Mouse (Mus musculus): ENCODE data around the gene Ampd2. TPM values are rescaled to one million over a fixed set of nuclear protein-coding genes. Genes with fewer than 3 reads are reported as not detected.

The Ampd2 gene
- polyA plus RNA-seq, 1 experiment from 2014 or later = 64.3 TPM

- Histone ChIP-seq H3K4me2 (ENCODE audit: low read length) (no peak overlapping the region), H3K27ac (ENCODE audit: low read length) (no peak overlapping the region), H3K4me3 (replicated peaks; ENCODE audit: low read length) (no peak overlapping the region), H3K36me3 (ENCODE audit: control insufficient read depth, insufficient read depth) (no peaks in the 10 kb centered on the region), H3K4me1 (replicated peaks; ENCODE audit: control insufficient read depth, insufficient read depth, low read length) (no peaks in the 10 kb centered on the region), H3K9ac (replicated peaks; ENCODE audit: low read depth, low read length) (no peak overlapping the region), H3K27me3 (replicated peaks; ENCODE audit: control insufficient read depth, insufficient read depth, low read length) (no peaks in the 10 kb centered on the region), H3K9me3 (ENCODE audit: control insufficient read depth, low read length) (no peaks in the 10 kb centered on the region)
- no peak for ATAC-seq
- 74% methylated on average over 5 of the region's 5 CpGs for WGBS
Observed at GRCm38 (mm10) chr3:108033156-108033555, 53.3 kb downstream of the Ampd2 start.

- H3K9me3 ChIP-seq (ENCODE audit: control insufficient read depth, low read length) = no peaks in the 10 kb centered on the region
- ATAC-seq = no peak
- H3K4me1 ChIP-seq (replicated peaks; ENCODE audit: control insufficient read depth, insufficient read depth, low read length) = no peaks in the 10 kb centered on the region
- no peak overlapping the region for H3K4me2 ChIP-seq (ENCODE audit: low read length)
- no peak overlapping the region for H3K9ac ChIP-seq (replicated peaks; ENCODE audit: low read depth, low read length)
- H3K4me3 ChIP-seq (replicated peaks; ENCODE audit: low read length) = no peak overlapping the region
- no peaks in the 10 kb centered on the region for H3K27me3 ChIP-seq (replicated peaks; ENCODE audit: control insufficient read depth, insufficient read depth, low read length)
- H3K27ac ChIP-seq (ENCODE audit: low read length) = no peak overlapping the region
- H3K36me3 ChIP-seq (ENCODE audit: control insufficient read depth, insufficient read depth) = no peaks in the 10 kb centered on the region
Observed at GRCm38 (mm10) chr3:108032113-108032512, 54.3 kb downstream of the Ampd2 start.

GRCm38 (mm10) chr3:108028641-108029365 lies 57.6 kb downstream of the Ampd2 start:
- Histone ChIP-seq H3K4me2 (ENCODE audit: low read length) (no peak overlapping the region), H3K27ac (ENCODE audit: low read length) (no peak overlapping the region), H3K4me3 (replicated peaks; ENCODE audit: low read length) (no peak overlapping the region), H3K9ac (replicated peaks; ENCODE audit: low read depth, low read length) (no peak overlapping the region), H3K27me3 (replicated peaks; ENCODE audit: control insufficient read depth, insufficient read depth, low read length) (no peaks in the 10 kb centered on the region), H3K36me3 (ENCODE audit: control insufficient read depth, insufficient read depth) (no peaks in the 10 kb centered on the region), H3K9me3 (ENCODE audit: control insufficient read depth, low read length) (no peaks in the 10 kb centered on the region), H3K4me1 (replicated peaks; ENCODE audit: control insufficient read depth, insufficient read depth, low read length) (no peaks in the 10 kb centered on the region)
- no peak for ATAC-seq
- WGBS = 59% methylated on average over 4 of the region's 4 CpGs

GRCm38 (mm10) chr3:108026597-108026996 lies 59.9 kb downstream of the Ampd2 start:
- H3K4me1 ChIP-seq (replicated peaks; ENCODE audit: control insufficient read depth, insufficient read depth, low read length) = no peaks in the 10 kb centered on the region
- H3K4me2 ChIP-seq (ENCODE audit: low read length) = no peak overlapping the region
- no peak for ATAC-seq
- H3K4me3 ChIP-seq (replicated peaks; ENCODE audit: low read length) = no peak overlapping the region
- 68% methylated on average over 1 of the region's 1 CpGs for WGBS
- no peaks in the 10 kb centered on the region for H3K36me3 ChIP-seq (ENCODE audit: control insufficient read depth, insufficient read depth)
- H3K27me3 ChIP-seq (replicated peaks; ENCODE audit: control insufficient read depth, insufficient read depth, low read length) = no peaks in the 10 kb centered on the region
- no peak overlapping the region for H3K9ac ChIP-seq (replicated peaks; ENCODE audit: low read depth, low read length)
- no peaks in the 10 kb centered on the region for H3K9me3 ChIP-seq (ENCODE audit: control insufficient read depth, low read length)
- no peak overlapping the region for H3K27ac ChIP-seq (ENCODE audit: low read length)

- H3K27me3 ChIP-seq (replicated peaks; ENCODE audit: control insufficient read depth, insufficient read depth, low read length) = no peaks in the 10 kb centered on the region
- WGBS = 87% methylated on average over 5 of the region's 5 CpGs
Observed at GRCm38 (mm10) chr3:108026049-108026448, 60.4 kb downstream of the Ampd2 start.

GRCm38 (mm10) chr3:108025318-108025717 lies 61.1 kb downstream of the Ampd2 start:
- no peak for ATAC-seq
- Histone ChIP-seq H3K9ac (replicated peaks; ENCODE audit: low read depth, low read length) (no peak overlapping the region), H3K27me3 (replicated peaks; ENCODE audit: control insufficient read depth, insufficient read depth, low read length) (no peaks in the 10 kb centered on the region), H3K27ac (ENCODE audit: low read length) (no peak overlapping the region), H3K4me2 (ENCODE audit: low read length) (no peak overlapping the region), H3K4me3 (replicated peaks; ENCODE audit: low read length) (no peak overlapping the region), H3K9me3 (ENCODE audit: control insufficient read depth, low read length) (no peaks in the 10 kb centered on the region), H3K36me3 (ENCODE audit: control insufficient read depth, insufficient read depth) (no peaks in the 10 kb centered on the region), H3K4me1 (replicated peaks; ENCODE audit: control insufficient read depth, insufficient read depth, low read length) (no peaks in the 10 kb centered on the region)
- WGBS = 76% methylated on average over 4 of the region's 4 CpGs

More at GRCm38 (mm10) chr3:108026049-108026448, 60.4 kb downstream of the Ampd2 start:
- Histone ChIP-seq H3K27ac (ENCODE audit: low read length) (no peak overlapping the region), H3K9ac (replicated peaks; ENCODE audit: low read depth, low read length) (no peak overlapping the region), H3K9me3 (ENCODE audit: control insufficient read depth, low read length) (no peaks in the 10 kb centered on the region), H3K4me3 (replicated peaks; ENCODE audit: low read length) (no peak overlapping the region), H3K4me2 (ENCODE audit: low read length) (no peak overlapping the region), H3K4me1 (replicated peaks; ENCODE audit: control insufficient read depth, insufficient read depth, low read length) (no peaks in the 10 kb centered on the region), H3K36me3 (ENCODE audit: control insufficient read depth, insufficient read depth) (no peaks in the 10 kb centered on the region)
- ATAC-seq = no peak

Other genes with a start within 250 kb of the Ampd2 start
- gene Eps8l3, start 209.4 kb downstream of the Ampd2 start, polyA plus RNA-seq (2015; fragmentation: Nextera tagmentation; extraction: Ambion mirVana) = not detected in 2 replicates
- gene Gstm5, start 190.8 kb downstream of the Ampd2 start, polyA plus RNA-seq (2015; fragmentation: Nextera tagmentation; extraction: Ambion mirVana) = 173 and 174 TPM in 2 replicates
- 65.5 and 70.7 TPM in 2 replicates for gene Gstm7, start 154.8 kb downstream of the Ampd2 start, polyA plus RNA-seq (2015; fragmentation: Nextera tagmentation; extraction: Ambion mirVana)
- 10.2 and 11.7 TPM in 2 replicates for gene Gstm6, start 142.9 kb downstream of the Ampd2 start, polyA plus RNA-seq (2015; fragmentation: Nextera tagmentation; extraction: Ambion mirVana)
- not detected in 2 replicates for gene Gstm3, start 117.4 kb downstream of the Ampd2 start, polyA plus RNA-seq (2015; fragmentation: Nextera tagmentation; extraction: Ambion mirVana)
- 4.2 and 9.2 TPM in 2 replicates for gene Gstm2, start 100.2 kb downstream of the Ampd2 start, polyA plus RNA-seq (2015; fragmentation: Nextera tagmentation; extraction: Ambion mirVana)
- gene Gstm1, start 68.7 kb downstream of the Ampd2 start, polyA plus RNA-seq (2015; fragmentation: Nextera tagmentation; extraction: Ambion mirVana) = 67.2 and 74.1 TPM in 2 replicates
- gene Gstm4, start 41.8 kb downstream of the Ampd2 start, polyA plus RNA-seq (2015; fragmentation: Nextera tagmentation; extraction: Ambion mirVana) = 15.2 and 15.9 TPM in 2 replicates
- gene Gnat2, start 6.1 kb upstream of the Ampd2 start, polyA plus RNA-seq (2015; fragmentation: Nextera tagmentation; extraction: Ambion mirVana) = 0.13 and 0.31 TPM in 2 replicates
- 155 and 191 TPM in 2 replicates for gene Gnai3, start 59.5 kb upstream of the Ampd2 start, polyA plus RNA-seq (2015; fragmentation: Nextera tagmentation; extraction: Ambion mirVana)
- gene Gpr61, start 68.2 kb upstream of the Ampd2 start, polyA plus RNA-seq (2015; fragmentation: Nextera tagmentation; extraction: Ambion mirVana) = 2.4 and 4.3 TPM in 2 replicates
- 10.1 and 12.0 TPM in 2 replicates for gene Amigo1, start 99.7 kb upstream of the Ampd2 start, polyA plus RNA-seq (2015; fragmentation: Nextera tagmentation; extraction: Ambion mirVana)
- 4.1 and 5.7 TPM in 2 replicates for gene Cyb561d1, start 114.6 kb upstream of the Ampd2 start, polyA plus RNA-seq (2015; fragmentation: Nextera tagmentation; extraction: Ambion mirVana)
- gene Atxn7l2, start 124.3 kb upstream of the Ampd2 start, polyA plus RNA-seq (2015; fragmentation: Nextera tagmentation; extraction: Ambion mirVana) = 30.7 and 33.8 TPM in 2 replicates
- gene Sypl2, start 140.0 kb upstream of the Ampd2 start, polyA plus RNA-seq (2015; fragmentation: Nextera tagmentation; extraction: Ambion mirVana) = 1.7 and 2.3 TPM in 2 replicates
- gene Psma5, start 170.3 kb upstream of the Ampd2 start, polyA plus RNA-seq (2015; fragmentation: Nextera tagmentation; extraction: Ambion mirVana) = 265 and 266 TPM in 2 replicates
- gene Sort1, start 197.4 kb upstream of the Ampd2 start, polyA plus RNA-seq (2015; fragmentation: Nextera tagmentation; extraction: Ambion mirVana) = 19.5 and 22.6 TPM in 2 replicates